Mouse (Mus musculus): ENCODE results near the gene 2310007B03Rik.
"Not testable (repeated sequence)": the region's sequence is repeated elsewhere in the genome, so short reads cannot be mapped to it uniquely, and the experiment has no call there.

Gene 2310007B03Rik

DNA sequence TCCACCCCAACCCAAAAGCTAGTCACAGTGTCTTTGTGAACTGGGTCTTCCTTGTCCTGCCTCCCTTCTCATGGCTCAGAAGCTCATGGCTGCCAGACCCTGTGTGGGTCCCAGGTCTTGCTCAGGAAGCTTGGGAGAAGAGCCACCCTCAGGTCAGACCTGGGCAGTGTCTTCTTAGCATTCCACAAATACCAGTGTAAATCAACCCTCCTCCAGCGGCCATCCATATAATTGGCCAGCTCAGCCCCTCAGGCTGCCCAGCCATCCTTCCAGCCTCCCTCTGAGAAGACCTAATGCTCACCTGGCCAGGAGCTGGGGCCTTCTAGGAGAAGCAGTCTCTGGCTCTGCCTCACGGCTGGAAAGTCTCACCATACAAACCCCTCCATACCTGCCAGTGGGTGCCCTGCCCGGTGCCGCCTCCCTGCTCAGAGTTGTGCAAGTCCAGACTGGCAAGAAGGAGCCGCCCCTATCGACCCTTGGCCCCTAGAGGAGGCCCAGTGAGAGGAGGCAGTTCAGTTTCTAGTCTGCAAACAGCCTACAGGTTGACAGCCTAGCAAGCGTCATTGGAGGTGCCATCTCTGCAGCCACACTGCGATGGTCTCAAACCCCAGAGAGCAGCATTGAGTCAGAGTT lies at the start of gene 2310007B03Rik:
2310007B03Rik (minus strand) TSS at position 448 of the 633 bp plus-strand sequence.
- no peak for DNase-seq

DNA sequence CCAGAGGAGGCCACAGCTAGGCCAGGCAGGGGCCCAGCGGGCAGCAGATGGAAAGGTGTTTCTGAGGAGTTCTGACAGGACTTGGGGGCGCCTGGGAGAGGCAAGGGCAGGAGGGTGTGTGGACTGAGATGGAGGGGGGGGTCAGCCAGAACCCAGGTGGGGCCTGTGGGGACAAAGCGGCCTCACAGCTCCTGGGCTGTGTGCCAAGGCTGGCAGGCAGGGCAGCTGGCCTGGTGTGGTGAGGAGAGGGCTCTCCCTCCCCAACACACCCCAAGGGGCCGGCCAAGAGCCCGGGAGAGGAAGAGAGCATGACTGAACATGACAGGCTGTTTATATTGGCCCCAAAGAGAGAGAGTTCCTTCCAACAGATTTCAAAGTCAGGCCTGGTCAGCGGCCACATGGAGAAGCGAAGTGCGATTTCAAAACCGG lies 49.5 kb upstream of the 2310007B03Rik start:
- peak; percentile 55 for DNase-seq

DNA sequence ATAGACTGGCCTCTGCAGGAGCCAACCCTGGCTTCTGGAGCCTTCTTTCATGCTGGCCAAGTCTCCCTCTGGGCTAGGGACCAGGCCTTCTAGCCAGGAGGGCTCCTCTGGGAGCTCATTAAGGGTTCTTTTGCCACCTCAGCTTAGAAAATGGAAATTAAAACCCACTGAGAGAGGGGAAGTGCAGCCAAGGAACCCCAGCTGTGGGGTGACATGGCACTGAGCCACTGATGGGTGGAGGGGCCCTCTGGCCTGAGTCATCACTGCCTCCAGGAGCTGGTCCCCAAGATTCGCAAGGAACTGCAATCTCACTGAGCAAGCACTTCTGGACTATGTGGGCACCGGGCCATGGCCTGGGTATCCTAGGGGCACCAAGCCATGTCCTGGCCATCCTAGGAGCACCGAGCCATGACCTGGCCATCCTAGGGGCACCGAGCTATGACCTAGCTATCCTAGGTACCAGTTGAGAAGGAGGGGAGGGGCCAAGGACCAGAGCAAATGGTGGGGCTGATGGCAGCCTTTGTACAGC lies 46.9 kb upstream of the 2310007B03Rik start:
- no peak for DNase-seq

DNA sequence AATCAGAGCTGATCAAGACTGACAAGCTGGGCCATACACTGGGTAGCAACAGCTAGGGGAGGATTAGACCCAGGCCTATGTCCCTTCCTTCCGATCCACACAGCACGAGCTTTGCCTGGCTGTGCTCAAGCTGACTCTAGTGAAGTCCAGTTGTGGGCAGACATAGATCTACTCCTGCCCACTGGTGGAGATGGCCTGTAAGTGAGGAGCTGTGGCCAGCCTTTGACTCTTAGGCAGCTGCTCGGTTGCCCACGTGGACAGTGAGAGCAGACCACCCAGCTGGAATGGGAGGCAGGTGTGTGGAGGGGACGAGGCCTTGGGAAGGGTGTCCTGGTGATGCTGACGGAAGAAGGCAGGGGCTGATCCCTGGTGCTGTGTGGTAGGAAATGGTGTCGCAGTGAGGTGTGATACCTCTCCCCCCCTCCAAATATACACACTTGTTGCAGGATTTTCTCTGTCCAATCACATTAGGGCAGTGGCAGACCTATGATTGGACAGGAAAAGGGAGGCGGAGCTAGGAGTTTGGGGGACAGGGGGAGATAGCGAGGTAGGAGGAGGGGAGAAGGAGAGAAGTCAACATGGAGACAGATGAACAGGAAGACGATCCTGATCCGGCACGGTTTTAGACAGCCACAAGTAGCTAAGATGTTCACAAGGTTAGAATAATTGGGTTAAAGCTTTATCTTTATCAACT lies 45.7 kb upstream of the 2310007B03Rik start:
- DNase-seq = no peak

DNA sequence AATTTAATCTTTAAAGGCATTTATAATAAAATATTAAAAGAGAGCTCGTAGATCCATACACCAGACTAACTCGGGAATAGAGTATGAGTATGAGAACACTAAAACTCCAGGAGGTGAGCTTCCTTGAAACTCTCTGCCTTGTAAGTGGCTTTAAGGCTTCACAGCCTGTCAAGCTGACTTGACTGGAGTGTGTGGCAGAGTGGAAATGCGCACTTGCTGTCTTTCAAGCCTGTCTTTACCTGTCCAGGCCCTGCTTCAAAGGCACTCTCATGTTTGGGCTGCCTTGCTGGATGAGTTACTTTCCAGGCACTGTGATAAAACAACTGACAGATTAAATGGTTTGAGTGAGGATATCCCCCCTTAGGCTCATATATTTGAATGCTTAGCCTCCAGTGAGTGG lies 37.2 kb upstream of the 2310007B03Rik start:
- no peak for DNase-seq

DNA sequence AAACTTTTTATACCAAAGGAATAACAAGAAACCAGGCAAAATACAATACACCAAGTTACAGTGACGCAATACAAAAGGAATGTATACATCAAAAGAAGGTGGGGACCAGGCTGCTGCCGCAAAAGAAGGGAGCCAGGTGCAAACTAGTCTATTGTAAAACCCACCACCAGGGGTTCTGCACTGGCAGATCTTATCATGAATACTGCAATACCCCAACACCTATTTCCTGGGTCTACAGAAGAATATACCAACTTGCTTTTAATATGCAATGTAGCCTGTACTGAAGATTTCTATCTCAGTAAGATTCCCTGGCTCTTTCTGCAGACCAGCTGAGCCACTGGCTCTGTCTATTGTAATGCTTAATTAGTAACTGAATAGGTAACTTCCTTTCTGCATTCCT lies 36.7 kb upstream of the 2310007B03Rik start:
- DNase-seq = not testable (repeated sequence)

DNA sequence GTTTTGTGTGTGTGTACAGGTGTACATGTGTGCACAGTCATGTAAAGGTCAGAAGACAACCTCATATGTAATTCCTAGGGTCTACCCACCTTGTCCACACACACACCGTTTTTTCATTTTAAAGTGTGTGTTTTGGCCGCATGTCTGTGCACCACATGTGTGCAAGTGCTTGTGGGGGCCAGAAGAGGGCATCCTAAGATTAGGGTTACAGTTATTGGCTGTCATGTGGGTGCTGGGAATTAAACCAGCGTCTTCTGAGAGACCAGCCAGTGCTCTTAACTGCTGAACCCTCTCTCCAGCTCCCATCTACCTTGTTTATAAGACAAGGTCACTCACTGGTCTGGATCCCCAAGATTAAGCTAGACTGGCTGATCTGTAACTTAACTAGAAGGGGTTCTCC lies 34.2 kb upstream of the 2310007B03Rik start:
- DNase-seq = no peak

DNA sequence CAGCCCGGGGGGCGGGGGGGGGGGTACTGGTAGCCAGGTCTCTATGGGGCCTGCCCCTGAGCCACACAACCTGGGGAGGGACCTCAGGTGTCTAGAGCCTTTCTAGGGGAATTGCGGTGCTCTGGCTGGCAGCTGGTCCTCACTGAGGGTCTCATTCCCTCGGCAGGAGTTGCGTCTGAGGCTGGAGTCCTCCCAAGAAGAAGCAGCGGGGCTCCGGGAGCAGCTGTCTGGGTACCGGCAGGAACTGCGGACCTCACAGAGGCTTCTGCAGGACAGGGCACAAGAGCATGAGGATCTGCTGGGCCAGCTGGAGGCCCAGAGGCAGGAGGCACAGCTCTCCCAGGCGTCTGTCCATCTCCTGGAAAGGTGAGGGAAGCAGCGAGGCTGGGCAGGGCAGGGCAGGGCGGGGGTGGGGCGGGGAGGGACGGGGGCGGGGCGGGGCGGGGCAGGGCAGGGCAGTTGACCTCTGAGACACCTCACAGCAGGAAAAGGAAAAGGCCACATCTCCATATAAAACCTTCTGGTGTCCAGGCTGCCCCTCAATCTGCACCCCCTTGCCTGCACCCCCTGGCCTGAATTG lies 30.1 kb upstream of the 2310007B03Rik start:
- no peak for DNase-seq

DNA sequence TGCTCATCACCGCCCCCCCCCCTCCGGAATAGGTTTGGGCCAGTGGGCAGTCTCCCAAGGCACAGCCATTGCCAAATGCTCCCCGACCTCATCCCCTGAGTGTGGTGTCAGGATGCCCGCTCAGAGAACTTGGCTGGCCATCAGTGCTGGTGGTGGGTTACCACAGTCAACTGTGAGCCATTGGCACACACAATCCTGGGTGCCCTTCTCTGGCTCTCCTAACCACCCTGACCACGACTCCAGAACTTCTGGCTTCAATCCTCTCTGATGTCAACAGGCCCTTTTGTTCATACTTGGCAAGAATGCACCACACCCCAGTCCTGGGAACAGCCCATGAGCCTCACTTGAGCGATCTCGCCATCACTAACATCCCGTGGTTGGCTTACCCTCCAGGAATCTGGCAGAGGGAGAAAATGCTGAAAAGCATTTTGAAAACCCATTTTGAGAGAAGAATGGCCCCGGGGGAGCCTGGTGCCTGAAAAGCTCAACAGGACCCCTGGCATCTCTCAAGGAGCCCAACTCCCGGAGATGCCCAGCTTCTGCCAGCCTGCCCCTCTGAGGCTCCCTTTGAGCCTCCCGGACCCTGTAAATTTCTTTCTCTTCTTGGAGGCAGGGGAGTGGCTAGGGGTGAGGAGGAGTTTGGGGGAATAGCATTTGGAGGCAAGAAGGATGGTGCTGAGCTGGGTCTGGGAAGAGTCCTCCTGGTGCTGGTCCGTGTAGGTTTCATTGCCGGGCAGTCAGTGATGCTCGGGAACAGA lies 23.5 kb upstream of the 2310007B03Rik start:
- no peak for DNase-seq

DNA sequence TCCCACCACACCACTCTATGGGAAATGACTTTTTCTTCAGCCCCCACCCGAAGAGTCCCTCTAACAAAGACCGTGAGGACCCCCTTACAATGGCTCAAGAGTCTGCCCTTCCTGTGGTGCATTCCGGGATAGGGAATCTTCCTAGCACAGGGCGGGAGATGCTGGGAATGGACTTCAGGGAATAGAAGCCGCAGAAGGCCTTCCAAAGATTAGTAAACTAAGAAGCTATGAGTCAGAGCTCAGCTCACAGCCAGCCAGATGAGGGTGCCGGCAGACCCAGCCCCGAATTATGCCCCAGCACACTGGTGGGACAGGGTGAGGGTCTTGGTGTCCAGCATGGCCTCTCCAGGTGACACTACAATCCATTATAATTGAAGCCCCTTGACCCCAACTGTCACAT lies 21.5 kb upstream of the 2310007B03Rik start:
- no peak for DNase-seq

DNA sequence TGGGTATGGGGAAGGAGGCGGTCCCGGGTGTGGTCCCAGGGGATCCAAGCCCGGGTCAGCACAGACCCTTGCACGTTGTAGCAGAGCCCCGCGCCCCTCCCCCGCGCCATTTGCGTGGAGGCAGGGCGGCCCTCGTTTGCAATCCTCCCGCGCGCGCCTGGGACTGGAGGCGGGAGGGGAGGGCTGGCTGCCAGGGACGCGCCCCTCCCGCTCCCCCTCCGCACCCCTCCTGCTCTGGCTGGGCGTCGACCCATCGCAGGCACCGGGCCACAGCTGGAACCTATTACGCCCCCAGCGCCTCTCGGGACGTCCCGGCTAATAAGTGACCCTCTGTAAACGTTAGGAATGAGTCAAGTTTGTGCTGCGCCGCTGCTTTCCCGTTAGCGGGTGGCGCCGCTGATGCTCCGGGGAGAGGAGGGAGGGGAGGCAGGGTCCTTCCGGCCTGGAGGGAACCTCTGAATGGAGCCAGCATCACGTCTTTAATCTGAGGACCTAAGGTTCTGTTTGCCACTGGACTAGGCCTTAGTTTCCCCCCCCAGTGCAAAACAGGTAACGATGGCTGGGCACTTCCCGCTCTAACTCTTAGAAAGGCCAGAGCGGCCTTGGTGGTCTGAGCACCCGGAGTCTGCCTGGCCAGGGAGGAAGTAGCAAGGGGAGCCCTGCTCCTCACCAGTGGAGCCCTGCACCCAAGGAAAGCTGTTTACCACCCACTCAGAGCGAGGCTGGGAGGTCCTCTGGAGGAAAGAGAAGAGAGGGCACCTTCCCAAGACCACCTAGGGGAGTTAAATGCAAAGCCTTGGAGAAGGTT lies 16.0 kb upstream of the 2310007B03Rik start:
- peak; percentile 65 for DNase-seq

DNA sequence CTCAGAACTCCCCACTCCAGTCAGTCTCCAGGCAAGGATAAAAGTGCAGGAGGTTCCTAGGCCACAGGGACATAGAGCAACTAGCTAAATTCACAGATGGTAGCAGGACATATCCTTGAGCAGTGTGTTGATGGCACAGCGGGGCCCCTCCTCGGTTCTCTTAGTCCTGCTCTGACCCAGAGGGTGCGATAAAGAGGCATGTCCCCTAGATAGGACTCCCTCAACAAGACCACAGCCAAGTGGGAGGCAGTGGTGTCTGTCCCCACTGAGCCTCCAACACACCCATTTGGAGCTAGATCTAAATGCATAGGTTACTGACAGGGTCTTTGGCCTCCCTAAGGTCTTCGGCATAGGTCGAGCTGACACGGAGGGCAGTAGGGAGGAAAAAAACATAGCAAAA lies 15.1 kb upstream of the 2310007B03Rik start:
- no peak for DNase-seq

DNA sequence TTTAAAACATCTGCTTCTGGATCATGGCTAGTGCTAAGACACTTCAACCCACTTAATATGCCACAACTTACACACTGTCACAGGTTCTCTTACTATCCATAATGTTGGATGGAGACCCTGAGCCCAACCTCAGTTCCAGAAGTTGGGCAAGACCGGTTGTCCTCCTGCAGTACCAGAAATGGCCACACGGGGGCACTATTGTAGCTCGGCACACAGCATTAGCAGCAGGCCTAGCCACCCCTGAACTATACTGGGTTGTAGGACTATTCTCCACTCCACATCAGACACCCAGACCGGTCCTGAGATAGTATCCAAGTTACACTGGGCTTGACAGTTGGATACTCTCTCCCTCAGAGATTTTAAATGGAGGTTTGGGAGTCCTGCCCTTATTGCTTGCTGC lies 13.7 kb upstream of the 2310007B03Rik start:
- DNase-seq = peak; percentile 79

DNA sequence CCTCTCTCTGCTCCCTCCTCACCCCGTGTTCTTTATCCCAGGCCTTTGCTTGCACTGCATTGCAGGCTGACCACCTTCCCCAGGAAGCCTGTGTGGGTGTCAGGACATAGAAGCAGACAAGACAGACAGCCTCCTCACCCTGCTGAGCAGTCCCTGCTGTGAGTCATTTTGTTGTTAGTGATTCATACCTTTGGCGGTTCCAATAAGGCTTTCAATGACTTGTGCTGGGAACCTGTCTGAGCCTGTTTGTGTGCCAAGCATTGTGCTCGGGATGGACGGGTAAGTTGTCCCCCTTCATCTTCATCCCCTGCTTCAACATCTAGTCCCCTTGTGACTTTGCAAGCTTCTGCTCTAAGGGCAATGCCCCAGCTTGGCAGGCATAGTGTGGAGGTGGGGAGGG lies 12.9 kb upstream of the 2310007B03Rik start:
- DNase-seq = no peak

DNA sequence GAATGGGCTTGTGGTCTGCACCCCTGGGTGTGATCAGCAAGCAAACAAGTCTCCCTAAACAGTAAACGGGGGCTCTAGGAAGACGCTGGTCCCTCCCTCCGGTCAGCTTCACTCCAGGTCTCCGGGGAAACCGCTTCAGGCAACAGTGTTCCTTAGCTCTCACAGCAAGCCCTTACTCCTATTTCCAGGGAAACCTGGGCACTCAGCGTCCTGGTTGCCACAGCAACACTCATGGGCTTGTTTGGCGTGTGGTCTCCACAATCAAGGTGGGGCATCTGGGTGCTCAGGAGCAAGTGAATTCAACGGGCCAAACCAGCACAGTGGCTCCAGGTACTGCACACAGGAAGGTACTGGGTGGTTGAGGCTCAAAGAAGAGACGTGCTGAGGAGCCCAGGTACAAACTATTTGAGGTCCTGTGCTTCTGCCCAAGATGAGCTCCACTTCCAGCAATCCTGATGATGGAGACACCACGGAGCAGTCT lies 7.6 kb upstream of the 2310007B03Rik start, which contains the start of gene Crocc2:
Crocc2 (plus strand) TSS at position 431 of the 481 bp plus-strand sequence.
- DNase-seq = no peak

DNA sequence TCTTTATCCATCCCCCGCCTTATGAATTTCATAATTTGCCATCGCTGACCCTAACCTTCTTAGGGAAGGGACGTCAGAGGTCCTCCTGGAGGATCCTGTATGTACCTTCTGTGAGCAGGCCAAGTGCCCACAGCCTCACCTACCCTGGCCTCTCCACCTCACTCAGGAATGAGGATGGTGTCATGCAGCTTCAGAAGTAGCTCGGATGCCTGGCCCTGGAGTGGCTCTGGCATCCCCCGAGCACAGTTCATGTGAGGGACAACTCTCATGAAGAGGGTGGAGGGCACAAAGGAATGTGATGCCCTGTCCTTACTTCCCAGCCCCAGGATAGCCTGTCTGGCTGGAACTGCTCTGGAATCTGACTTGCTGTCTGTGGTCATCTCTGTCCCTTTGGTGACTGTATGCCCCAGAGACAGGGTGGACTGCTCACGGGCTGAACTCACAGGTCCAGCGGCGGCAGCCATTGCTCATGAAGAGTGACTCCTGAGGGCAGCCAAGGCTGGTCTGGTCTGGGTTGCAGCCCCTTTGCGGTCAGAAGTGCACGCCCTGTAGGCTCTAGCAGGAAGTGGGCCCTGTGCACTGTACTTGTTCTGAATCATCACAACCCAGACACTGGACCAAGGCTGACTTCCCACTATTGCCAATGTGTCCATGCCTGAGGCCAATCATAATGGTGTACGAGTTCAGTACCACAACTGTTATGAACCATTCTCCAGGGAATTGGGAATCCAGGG lies 5.8 kb upstream of the 2310007B03Rik start:
- DNase-seq = no peak

DNA sequence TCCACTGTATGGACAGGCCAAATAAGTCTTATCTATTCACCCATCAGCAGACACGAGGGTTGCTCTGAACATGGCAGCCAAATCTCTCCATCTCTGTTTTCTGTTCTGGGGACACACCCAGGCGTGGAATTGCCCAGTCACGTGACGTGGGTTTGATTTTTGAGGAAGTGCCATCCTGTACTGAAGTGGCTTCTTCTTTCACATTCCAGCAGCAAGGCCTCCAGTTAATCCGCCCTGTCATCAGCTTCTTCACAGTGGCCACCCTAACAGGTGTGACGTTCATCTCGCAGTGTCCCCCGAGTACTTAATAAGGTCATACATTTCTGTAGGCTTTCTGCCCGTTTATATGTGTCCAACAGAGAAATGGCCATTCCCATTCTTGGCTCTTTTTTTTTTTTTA lies 4.7 kb upstream of the 2310007B03Rik start:
- no peak for DNase-seq

DNA sequence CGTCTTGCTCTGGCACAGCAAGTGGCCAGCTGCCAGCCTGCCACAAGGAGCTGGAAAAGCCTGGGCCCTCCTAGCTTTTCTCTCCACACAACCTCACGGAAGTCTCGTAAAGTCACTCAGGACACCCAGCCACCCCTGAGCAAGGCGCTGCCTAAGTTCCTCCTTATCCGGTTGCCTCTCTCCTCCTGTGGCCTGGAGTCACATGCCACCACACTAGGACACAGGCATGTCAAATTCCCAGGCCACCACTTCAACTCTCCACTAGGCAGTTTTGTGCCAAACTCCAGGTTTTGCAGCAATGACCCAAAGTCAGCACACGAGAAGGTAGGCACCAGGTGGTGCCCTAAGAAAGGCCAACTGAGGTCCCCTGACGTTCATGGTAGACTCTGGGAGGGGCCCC lies 1.8 kb upstream of the 2310007B03Rik start:
- no peak for DNase-seq

DNA sequence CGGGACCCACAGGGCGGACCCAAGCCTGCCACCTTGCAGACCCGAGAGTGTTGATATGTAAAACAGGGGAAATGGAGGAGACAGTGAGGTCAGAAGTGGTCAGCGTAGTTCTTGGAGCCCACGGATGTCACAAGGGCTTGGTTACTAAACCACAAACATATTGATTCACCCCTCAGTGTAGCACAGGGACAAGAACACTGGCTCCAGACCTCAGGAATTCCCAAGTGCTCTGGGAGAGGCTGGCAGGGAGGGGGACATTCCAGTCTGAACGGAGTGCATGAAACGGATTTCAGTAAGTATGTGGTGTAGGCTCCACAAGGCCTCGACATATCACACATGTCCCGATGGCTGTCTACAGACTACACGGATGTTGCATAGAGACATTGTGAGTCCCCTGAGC lies 1.2 kb upstream of the 2310007B03Rik start:
- DNase-seq = no peak

DNA sequence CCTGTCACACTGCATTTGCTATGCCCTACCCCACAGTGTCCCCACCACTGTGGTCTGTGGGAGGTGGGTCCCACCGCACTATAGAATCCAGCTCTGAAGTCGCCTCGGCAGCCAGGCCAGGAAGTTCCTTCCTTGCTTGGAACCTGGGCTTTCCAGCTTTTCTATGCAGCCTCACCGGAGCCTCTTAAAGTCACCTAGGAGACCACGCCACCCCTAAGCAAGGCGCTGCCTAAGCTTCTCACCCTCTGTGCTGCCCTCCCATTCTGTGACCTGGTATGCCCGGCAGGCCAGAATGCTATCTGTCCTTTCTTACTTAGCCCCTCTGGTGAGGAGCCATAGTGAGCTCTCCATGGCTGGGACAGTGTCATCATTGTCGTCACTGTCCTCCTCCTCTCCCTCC lies 602 bp upstream of the 2310007B03Rik start:
- DNase-seq = no peak

Measured in right cerebral cortex, postnatal 14 days (tissue).